Mouse (Mus musculus): ENCODE data around the gene Zfyve28. TPM values are rescaled to one million over a fixed set of nuclear protein-coding genes. Genes with fewer than 3 reads are reported as not detected.

Gene Zfyve28
- total and polyA plus RNA-seq, 2 experiments = 0.15 TPM; not detected in 1

GRCm38 (mm10) chr5:34169954-34170353 is 118.3 kb downstream of the Zfyve28 start:
- Histone ChIP-seq H3K27ac (replicated peaks; ENCODE audit: insufficient read depth, low read depth, low read length) (peak overlapping the region; percentile 89), H3K79me2 (ENCODE audit: control insufficient read depth, insufficient read depth, low read length) (no peaks in the 10 kb centered on the region; the same call in 1 of the 2 replicates), H3K4me1 (ENCODE audit: control insufficient read depth, insufficient read depth, low read length) (peaks cover 4% of the 10 kb centered on the region; the same call in 1 of the 2 replicates), H3K36me3 (ENCODE audit: control insufficient read depth, insufficient read depth, low read length) (peaks cover 3% of the 10 kb centered on the region; the same call in 1 of the 2 replicates), H3K4me3 (ENCODE audit: insufficient read depth, low read depth, low read length) (peak overlapping the region; percentile 48), H3K9ac (ENCODE audit: low read depth, low read length) (peak overlapping the region; percentile 75; the same call in 1 of the 2 replicates), H3K27me3 (ENCODE audit: control insufficient read depth, insufficient read depth, low read length) (no peaks in the 10 kb centered on the region)
- no peak for DNase-seq (ENCODE audit: extremely low read depth, low read depth, low spot score)
- TF ChIP-seq CTCF (IDR thresholded peaks at IDR 0.05; ENCODE audit: low read depth, low read length) (no peak), POLR2A (IDR thresholded peaks at IDR 0.05; ENCODE audit: extremely low read depth, insufficient read depth, low read length) (no peak)
- WGBS = 80% methylated on average over 3 of the region's 3 CpGs

DNA sequence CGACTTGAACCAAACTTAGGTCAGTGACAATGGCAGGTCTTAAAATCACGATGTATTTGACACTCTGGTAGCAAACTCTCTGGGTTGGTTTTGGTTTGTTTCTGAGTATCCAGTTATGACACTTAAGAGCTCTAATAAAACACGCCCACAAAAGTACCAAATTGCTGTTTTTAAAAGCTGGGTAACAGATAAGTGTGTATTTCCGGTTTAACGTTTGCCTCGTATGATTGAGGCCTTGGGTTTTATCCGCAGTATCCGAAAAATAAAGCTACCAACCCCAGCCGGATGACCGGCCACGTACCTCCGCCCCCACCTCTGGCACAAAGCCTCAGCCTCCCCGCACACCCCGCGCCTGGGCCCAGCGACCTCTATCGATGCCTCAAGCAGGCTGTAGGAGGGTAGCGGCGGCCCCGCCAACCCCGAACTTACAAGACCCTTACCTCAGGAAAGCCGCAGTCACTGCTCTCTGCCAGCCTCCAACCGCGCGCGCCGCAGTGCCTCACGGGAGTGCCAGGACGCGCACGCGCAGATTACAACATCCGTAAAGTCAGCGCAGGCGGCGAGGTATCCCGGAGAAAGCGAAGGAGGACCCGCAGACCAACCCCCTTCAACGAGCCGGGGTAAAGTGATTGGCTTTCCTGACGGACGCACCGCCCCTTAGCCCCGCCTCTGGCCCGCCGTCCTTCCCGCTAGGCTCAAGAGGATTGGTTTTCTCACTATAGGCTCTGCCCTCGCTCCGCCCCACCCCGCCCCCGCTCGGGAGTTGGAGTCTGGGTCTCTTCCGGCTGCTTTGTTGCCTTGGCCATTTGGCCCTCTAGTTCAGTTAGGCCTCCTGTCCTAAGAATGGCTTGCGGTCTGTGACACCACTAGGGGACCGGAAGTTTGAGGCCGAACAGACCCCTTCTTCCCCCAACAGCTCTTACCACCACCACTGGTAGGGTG is 119.0 kb downstream of the Zfyve28 start, which contains the start of the genes Poln and Haus3:
Gene Poln (minus strand): TSS at position 499 of the 942 bp plus-strand sequence.
Gene Haus3 (minus strand): TSS at position 578 of the 942 bp plus-strand sequence.
- Histone ChIP-seq H3K4me3 (ENCODE audit: insufficient read depth, low read depth, low read length) (peak within 1 kb of the TSS; percentile 81), H3K4me1 (ENCODE audit: control insufficient read depth, insufficient read depth, low read length) (peaks cover 4% of the 10 kb centered on the region; the same call in 1 of the 2 replicates), H3K27ac (replicated peaks; ENCODE audit: insufficient read depth, low read depth, low read length) (peak within 1 kb of the TSS; percentile 89), H3K79me2 (ENCODE audit: control insufficient read depth, insufficient read depth, low read length) (no peaks in the 10 kb centered on the region; the same call in 1 of the 2 replicates), H3K9ac (ENCODE audit: low read depth, low read length) (peak within 1 kb of the TSS; percentile 90), H3K27me3 (ENCODE audit: control insufficient read depth, insufficient read depth, low read length) (no peaks in the 10 kb centered on the region), H3K36me3 (ENCODE audit: control insufficient read depth, insufficient read depth, low read length) (peaks cover 4% of the 10 kb centered on the region; the same call in 1 of the 2 replicates)
- under 1% methylated on average over 57 of the region's 57 CpGs for WGBS
- TF ChIP-seq POLR2A (IDR thresholded peaks at IDR 0.05; ENCODE audit: extremely low read depth, insufficient read depth, low read length) (peak; percentile 82), CTCF (IDR thresholded peaks at IDR 0.05; ENCODE audit: low read depth, low read length) (peak; percentile 40)
- peak; percentile 95 for DNase-seq (ENCODE audit: extremely low read depth, low read depth, low spot score)

GRCm38 (mm10) chr5:34167857-34168256 is 120.4 kb downstream of the Zfyve28 start:
- Histone ChIP-seq H3K79me2 (ENCODE audit: control insufficient read depth, insufficient read depth, low read length) (no peaks in the 10 kb centered on the region; the same call in 1 of the 2 replicates), H3K4me3 (ENCODE audit: insufficient read depth, low read depth, low read length) (no peak overlapping the region), H3K27me3 (ENCODE audit: control insufficient read depth, insufficient read depth, low read length) (no peaks in the 10 kb centered on the region), H3K4me1 (ENCODE audit: control insufficient read depth, insufficient read depth, low read length) (peaks cover 4% of the 10 kb centered on the region; the same call in 1 of the 2 replicates), H3K9ac (ENCODE audit: low read depth, low read length) (no peak overlapping the region), H3K27ac (replicated peaks; ENCODE audit: insufficient read depth, low read depth, low read length) (no peak overlapping the region), H3K36me3 (ENCODE audit: control insufficient read depth, insufficient read depth, low read length) (peaks cover 9% of the 10 kb centered on the region)
- DNase-seq (ENCODE audit: extremely low read depth, low read depth, low spot score) = no peak
- WGBS = 82% methylated on average over 4 of the region's 4 CpGs
- TF ChIP-seq POLR2A (IDR thresholded peaks at IDR 0.05; ENCODE audit: extremely low read depth, insufficient read depth, low read length) = no peak
- TF ChIP-seq CTCF (IDR thresholded peaks at IDR 0.05; ENCODE audit: low read depth, low read length) = no peak

GRCm38 (mm10) chr5:34165793-34166192 is 122.5 kb downstream of the Zfyve28 start:
- peaks cover 4% of the 10 kb centered on the region; the same call in 1 of the 2 replicates for H3K4me1 ChIP-seq (ENCODE audit: control insufficient read depth, insufficient read depth, low read length)
- WGBS = 74% methylated on average over 4 of the region's 4 CpGs
- DNase-seq (ENCODE audit: extremely low read depth, low read depth, low spot score) = no peak
- H3K4me3 ChIP-seq (ENCODE audit: insufficient read depth, low read depth, low read length) = no peak overlapping the region
- no peak overlapping the region for H3K9ac ChIP-seq (ENCODE audit: low read depth, low read length)
- TF ChIP-seq CTCF (IDR thresholded peaks at IDR 0.05; ENCODE audit: low read depth, low read length) (no peak), POLR2A (IDR thresholded peaks at IDR 0.05; ENCODE audit: extremely low read depth, insufficient read depth, low read length) (no peak)
- no peak overlapping the region for H3K27ac ChIP-seq (replicated peaks; ENCODE audit: insufficient read depth, low read depth, low read length)
- H3K79me2 ChIP-seq (ENCODE audit: control insufficient read depth, insufficient read depth, low read length) = no peaks in the 10 kb centered on the region; the same call in 1 of the 2 replicates
- H3K36me3 ChIP-seq (ENCODE audit: control insufficient read depth, insufficient read depth, low read length) = peaks cover 9% of the 10 kb centered on the region
- H3K27me3 ChIP-seq (ENCODE audit: control insufficient read depth, insufficient read depth, low read length) = no peaks in the 10 kb centered on the region

GRCm38 (mm10) chr5:34148476-34148875 is 139.8 kb downstream of the Zfyve28 start:
- Histone ChIP-seq H3K79me2 (ENCODE audit: control insufficient read depth, insufficient read depth, low read length) (no peaks in the 10 kb centered on the region), H3K36me3 (ENCODE audit: control insufficient read depth, insufficient read depth, low read length) (peaks cover 2% of the 10 kb centered on the region), H3K9ac (ENCODE audit: low read depth, low read length) (no peak overlapping the region), H3K4me3 (ENCODE audit: insufficient read depth, low read depth, low read length) (no peak overlapping the region), H3K27ac (replicated peaks; ENCODE audit: insufficient read depth, low read depth, low read length) (no peak overlapping the region), H3K4me1 (ENCODE audit: control insufficient read depth, insufficient read depth, low read length) (no peaks in the 10 kb centered on the region), H3K27me3 (ENCODE audit: control insufficient read depth, insufficient read depth, low read length) (no peaks in the 10 kb centered on the region)
- no peak for DNase-seq (ENCODE audit: extremely low read depth, low read depth, low spot score)
- TF ChIP-seq POLR2A (IDR thresholded peaks at IDR 0.05; ENCODE audit: extremely low read depth, insufficient read depth, low read length) = no peak
- TF ChIP-seq CTCF (IDR thresholded peaks at IDR 0.05; ENCODE audit: low read depth, low read length) = no peak
